Mouse (Mus musculus): ENCODE measurements around the gene Etnk1.
"Not testable (repeated sequence)": the region's sequence is repeated elsewhere in the genome, so short reads cannot be mapped to it uniquely, and the experiment has no call there.

The Etnk1 gene

DNA sequence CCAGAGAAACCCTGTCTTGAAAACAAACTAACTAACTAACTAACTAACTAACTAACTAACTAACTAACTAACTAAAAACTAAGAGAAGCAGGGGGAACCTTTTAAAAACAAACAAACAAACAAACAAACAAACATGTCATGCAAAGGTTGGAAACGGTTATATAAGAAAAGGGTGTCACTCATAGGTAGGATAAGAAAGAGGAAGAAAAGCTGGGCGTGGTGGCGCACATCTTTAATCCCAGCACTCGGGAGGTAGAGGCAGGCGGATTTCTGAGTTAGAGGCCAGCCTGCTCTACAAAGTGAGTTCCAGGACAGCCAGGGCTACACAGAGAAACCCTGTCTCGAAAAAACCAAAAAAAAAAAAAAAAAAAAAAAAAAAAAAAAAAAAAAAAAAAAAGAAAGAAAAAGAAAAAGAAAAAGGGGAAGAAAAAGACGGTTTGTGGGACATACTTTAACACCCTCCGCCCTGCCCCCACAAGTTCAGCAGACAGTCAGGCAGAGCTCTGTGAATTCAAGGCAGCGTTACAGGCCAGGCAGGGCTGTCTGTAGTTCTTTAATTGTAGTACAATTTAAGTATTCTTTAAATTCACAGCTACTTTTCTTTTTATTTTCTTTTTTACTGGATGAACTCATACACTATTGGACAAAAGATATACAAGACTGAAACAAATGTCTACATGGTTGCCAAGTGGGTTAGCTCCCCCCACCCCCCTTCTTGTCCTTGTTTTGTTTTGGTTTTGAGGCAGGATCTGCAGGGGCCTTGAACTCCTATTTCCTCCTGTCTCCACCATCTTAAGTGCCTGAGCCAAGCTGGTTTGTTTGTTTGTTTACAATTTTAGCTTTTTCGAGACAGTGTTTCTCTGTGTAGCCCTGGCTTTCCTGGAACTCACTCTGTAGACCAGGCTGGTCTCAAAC, 15.7 kb upstream of the Etnk1 start:
- DNase-seq (ENCODE audit: low spot score): not testable (repeated sequence)

- peak; percentile 74 for DNase-seq (ENCODE audit: low spot score)
Observed at GRCm38 (mm10) chr6:143152321-143152827, 14.6 kb upstream of the Etnk1 start.

- DNase-seq (ENCODE audit: low spot score): no peak
Observed at GRCm38 (mm10) chr6:143153160-143153559, 13.9 kb upstream of the Etnk1 start.

- no peak for DNase-seq (ENCODE audit: low spot score)
Observed at GRCm38 (mm10) chr6:143153751-143154494, 13.1 kb upstream of the Etnk1 start.

DNA sequence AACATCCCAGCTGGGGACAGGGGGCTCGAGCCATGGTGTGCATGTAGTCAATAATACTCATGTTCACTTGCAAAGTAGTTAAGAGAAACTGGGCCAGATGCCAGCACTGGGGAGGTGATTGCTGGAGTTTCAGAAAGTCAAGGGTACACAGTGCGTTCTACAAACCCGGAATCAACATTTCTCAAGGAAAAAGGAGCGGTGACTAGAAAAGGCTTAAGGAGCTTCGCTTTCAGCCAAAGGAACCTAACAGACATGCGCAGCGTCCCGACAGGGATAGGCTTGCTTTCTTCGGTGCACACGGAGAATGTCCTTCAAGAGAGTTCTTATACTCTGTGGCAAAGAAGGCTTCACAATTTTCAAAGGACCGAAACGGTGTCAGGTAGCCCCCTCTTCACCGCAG, 12.1 kb upstream of the Etnk1 start:
- DNase-seq (ENCODE audit: low spot score): no peak

GRCm38 (mm10) chr6:143155996-143156395, 11.0 kb upstream of the Etnk1 start:
- DNase-seq (ENCODE audit: low spot score): no peak

DNA sequence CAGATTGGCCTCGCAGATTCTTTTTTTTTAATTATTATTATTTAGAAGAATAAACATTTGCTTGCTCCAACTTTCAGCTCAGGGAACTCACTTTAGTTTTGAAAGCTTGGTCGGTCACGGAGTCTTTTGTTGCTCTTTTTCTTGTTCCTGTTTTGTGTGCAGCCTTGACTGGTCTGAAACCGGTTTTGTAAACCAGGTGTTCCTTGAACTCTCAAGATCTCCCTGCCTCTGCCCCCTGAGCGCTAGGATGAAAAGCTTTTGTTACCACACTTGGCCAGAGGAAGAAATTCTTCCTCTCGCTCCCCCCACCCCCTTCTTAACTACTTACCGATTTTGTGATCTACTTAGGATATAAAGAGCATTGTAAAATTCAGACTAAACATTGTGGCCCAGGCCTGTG, 10.3 kb upstream of the Etnk1 start:
- DNase-seq (ENCODE audit: low spot score): no peak

GRCm38 (mm10) chr6:143157401-143157800, 9.6 kb upstream of the Etnk1 start:
- DNase-seq (ENCODE audit: low spot score): no peak

DNA sequence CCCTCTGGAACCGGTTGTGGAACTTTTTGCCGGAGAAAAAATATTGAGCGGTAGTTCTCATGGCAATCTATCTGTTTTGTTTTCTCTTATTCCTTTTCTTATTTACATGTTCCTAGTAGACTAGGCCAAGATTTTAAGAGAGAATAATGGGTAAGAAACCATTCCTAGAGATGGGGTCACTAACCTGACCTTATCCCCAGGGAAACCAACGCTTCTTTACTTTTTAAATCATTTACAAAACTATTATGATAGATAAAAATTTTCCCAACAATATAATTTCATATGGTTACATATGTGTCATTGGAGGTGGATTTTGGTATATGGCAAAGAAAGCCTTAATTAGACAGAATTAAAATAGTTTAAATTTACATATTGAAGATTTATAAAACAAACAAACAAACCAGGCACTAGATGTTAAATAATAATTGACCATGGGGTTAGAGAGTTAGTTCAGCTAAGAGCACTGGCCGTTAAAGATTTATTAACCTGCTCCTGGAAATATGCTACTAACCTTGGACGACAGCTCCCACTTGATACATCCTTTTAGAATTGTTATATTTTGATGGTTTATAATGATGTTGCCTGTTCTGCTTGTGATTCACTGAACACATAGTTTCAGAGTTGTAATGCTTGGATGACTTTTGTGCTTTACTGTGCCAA, 6.3 kb upstream of the Etnk1 start:
- no peak for DNase-seq (ENCODE audit: low spot score)

DNA sequence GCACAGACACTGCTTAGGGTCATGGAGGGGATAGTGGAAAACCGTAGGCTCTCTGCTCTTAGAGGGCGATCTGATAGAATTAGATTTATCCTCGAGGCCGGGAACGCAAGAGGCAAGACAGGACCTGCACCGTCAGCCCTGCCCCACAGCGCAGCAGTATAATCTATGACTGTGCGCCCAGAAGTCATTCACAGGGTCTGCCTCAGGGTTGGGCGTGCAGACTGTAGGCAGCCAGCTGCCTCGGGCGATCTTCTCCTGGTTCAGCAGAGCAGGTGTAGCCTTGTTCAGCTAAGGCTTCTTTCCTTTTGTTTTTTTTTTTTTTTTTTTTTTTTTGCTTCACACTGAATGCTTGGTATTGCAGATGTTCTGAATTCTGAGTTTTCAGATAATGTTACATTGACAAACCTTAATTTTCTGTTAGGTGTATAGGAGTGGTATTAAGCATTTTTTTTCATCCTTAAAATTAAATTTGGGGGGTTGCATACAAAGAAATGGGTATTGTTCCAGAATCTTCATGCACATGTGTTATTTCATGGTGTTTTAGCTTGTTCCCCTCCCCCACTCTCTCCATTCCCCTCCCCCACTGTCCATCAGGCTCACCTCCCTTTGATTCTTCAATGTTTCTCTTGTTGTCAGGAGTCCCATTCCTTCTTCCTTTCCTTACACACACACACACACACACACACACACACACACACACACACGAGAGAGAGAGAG, 4.7 kb upstream of the Etnk1 start:
- no peak for DNase-seq (ENCODE audit: low spot score)

DNA sequence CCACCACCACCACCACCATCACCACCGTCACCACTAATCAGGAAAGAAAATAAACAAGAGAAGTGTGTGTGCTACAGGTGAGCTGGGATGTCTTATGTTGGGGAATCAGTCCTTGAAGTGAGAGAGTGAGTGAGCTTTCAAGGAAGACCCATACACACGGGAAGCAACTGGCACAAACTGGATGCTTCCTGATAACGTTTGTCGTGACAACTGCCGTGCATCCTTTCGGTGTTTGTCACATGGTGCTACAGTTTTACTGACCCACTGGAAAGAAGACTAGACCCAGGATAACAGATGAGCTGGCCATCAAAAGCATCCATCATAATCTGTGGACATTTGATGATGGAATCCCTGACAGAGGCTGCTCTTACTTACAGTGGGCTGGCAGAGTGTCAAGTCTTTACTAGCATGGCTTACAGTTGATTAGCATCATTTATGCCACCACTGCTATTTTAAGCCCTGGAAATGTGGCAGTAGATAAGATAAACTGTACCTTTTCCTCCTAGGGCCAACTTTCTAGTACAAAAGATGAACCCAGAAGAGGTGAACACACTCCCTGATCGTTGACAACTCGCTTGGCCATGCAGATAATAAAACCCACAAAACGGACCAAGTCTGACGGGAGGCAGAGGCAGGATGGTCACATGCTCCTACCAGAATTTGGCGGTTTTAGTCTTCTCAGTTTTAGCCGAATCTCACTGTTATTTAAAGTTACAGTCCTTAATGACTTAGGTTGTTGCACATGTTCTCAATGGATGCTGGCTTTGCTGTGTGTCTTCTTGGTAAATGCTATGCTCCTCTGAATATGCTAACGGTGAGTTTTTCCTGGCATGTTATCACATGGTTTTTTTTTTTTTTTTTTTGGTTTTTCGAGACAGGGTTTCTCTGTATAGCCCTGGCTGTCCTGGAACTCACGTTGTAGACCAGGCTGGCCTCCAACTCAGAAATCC, 2.8 kb upstream of the Etnk1 start:
- DNase-seq (ENCODE audit: low spot score): no peak

DNA sequence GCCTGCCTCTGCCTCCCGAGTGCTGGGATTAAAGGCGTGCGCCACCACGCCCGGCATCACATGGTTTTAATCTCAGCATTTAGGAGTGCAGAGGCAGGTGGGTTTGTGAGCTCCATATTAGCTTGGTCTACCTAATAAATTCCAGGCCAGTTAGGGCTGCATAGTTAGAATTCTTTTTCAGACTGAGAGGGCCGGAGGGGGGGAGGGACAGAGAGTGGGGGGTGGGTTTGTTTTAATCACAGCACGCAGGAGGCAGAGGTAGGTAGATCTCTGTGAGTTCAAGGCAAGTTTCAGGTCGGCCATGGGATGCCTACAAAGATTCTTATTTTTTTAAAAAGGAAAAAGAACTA, 2.1 kb upstream of the Etnk1 start:
- no peak for DNase-seq (ENCODE audit: low spot score)

DNA sequence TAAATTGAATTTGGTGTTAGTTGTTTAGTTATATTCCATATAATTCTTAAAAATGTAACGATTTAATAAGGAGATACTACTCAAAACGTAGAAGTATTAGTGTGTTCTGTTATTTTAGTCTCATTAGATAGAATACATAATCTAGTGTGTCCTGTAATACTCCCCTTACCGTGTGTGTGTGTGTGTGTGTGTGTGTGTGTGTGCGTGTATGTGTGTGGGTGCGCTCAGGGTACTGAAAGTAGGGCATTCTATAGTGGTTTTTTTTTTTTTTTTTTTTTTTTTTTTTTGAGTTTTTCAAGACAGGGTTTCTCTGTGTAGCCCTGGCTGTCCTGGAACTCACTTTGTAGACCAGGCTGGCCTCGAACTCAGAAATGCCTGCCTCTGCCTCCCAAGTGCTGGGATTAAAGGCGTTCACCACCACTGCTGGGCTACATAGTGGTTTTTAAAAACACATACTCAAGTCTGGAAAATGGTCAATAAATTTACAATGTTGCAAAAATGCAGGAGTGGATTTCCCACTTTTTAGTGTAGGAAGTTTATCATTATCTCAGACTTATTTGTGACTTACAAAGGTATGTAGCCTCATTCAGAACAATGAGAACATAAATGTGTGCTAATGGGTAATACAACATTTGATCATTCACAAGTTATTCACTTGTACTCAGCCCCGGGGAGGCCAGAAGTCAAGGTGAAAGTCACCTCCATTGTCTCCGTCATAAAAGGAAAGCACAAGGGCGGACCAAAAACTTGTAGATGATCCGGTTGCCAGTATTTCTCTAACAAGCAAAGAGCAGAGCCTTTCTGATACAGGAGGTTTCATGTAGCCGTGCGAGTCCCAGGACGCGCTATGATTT, 1.4 kb upstream of the Etnk1 start:
- DNase-seq (ENCODE audit: low spot score): no peak

DNA sequence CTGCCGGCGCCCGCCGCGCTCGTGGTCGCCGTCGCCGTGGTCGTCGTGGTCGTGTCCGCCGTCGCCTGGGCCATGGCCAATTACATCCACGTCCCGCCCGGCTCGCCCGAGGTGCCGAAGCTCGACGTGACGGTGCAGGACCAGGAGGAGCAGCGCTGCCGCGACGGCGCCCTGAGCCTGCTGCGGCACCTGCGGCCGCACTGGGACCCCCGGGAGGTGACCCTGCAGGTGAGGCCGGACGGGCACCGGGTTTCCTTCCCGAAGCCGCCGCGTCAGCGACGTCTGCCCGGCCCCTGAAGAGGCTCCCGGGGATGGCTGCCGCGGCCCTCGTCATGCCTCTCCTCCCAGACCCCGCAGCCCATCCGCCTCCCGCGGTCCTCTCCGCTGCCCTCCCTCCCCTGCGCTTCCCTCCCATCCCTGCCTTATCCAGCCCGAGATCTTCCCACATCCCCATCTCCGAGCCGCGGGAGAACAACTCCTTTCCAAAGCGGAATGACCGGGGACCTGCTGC, 443 bp downstream of the Etnk1 start:
- no peak for DNase-seq (ENCODE audit: low spot score)

- DNase-seq (ENCODE audit: low spot score): no peak
Observed at GRCm38 (mm10) chr6:143167981-143168674, 1.1 kb downstream of the Etnk1 start.

- no peak for DNase-seq (ENCODE audit: low spot score)
Observed at GRCm38 (mm10) chr6:143169385-143169784, 2.4 kb downstream of the Etnk1 start.

DNA sequence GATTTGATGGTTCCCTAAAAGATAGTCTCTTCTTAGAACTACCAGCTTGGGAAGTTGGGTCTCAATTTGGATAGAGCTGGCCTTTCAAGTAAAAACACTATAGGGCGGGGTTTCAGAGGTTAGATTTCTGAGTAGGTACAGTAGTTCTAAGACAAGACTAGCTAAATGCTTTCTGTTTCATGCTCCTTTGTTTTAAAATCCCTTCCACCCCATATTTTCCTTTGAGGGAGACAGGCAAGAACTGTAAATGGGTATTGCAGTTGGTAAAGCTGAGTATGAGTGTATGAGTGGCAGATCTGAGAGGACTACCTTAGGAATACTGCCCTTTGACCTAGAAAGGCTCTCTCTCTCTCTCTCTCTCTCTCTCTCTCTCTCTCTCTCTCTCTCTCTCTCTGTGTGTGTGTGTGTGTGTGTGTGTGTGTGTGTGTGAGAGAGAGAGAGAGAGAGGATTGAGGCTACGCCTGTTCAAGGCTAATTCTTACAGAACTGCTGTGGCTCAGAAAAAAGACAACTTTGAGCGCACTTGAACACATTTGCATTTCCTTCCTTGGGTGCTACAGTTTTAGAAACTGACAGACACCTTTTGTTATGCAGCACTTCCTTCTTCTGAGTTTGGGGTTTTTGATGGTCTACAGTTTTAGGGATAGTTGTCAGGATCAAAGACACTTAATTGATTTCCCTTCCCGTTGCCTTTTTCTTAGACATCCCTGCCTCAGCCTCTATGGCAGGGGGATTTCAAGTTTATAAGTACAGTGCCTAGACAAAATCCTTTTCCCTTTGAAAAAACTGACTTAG, 3.3 kb downstream of the Etnk1 start:
- DNase-seq (ENCODE audit: low spot score): no peak

DNA sequence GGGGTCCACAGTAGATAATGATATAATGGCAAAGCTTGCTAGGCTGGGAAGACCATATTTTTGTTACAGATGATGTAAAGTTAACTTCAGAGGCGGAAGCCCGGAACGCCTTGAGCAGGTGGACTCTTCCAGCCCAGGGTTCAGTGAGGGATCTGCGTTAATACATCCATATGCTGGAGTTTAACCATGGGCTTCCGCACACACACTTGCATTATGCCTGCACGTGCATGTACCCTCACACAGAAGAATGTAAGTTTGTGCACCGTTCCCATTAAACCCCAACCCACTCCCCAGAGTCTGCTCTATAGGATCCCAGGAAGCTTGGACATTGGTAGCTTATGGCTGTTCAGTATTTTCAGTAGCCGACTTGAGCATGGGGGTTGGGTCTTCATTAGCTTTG, 4.0 kb downstream of the Etnk1 start:
- no peak for DNase-seq (ENCODE audit: low spot score)

All from yolk sac, embryonic 10.5 days (tissue).